Mouse (Mus musculus) midbrain, embryonic 16.5 days (tissue): ENCODE measurements around the gene Sema6d. TPM values are rescaled to one million over a fixed set of nuclear protein-coding genes. Genes with fewer than 3 reads are reported as not detected.

Experiments
- ATAC-seq: fragments of 200-750 bp; cut with Nextera tagmentation; 2 replicates; pipeline ENCODE4 v1.8.0; 2017; ENCODE audit warnings: moderate TSS enrichment
- H3K27ac ChIP-seq: fragments of 300-500 bp; sonication (generic); 2 replicates; pipeline ENCODE4 v1.5.1; 2014; ENCODE audit warnings: mild to moderate bottlenecking, low read length, mixed read lengths
- H3K27me3 ChIP-seq: fragments of 300-500 bp; sonication (generic); 2 replicates; pipeline ENCODE4 v1.6.1; 2014; ENCODE audit warnings: low read depth, low read length, mixed read lengths; ENCODE audit not compliant: control insufficient read depth, insufficient read depth
- H3K36me3 ChIP-seq: fragments of 300-500 bp; sonication (generic); 2 replicates; pipeline ENCODE4 v1.6.1; 2014; ENCODE audit warnings: mild to moderate bottlenecking, low read length, moderate library complexity, mixed read lengths; ENCODE audit not compliant: control insufficient read depth, insufficient read depth
- H3K4me1 ChIP-seq: fragments of 300-500 bp; sonication (generic); 2 replicates; pipeline ENCODE4 v1.6.1; 2014; ENCODE audit warnings: mild to moderate bottlenecking, low read length, mixed read lengths; ENCODE audit not compliant: control insufficient read depth, insufficient read depth
- H3K4me2 ChIP-seq: fragments of 300-500 bp; sonication (generic); 2 replicates; pipeline ENCODE4 v1.6.1; 2014; ENCODE audit warnings: mild to moderate bottlenecking, low read length, mixed read lengths
- H3K4me3 ChIP-seq: fragments of 300-500 bp; sonication (generic); 2 replicates; pipeline ENCODE4 v1.5.1; 2014; ENCODE audit warnings: low read depth, mild to moderate bottlenecking, low read length, moderate library complexity, mixed read lengths
- H3K9ac ChIP-seq: fragments of 300-500 bp; sonication (generic); 2 replicates; pipeline ENCODE4 v1.6.1; 2014; ENCODE audit warnings: low read depth, low read length, mixed read lengths
- H3K9me3 ChIP-seq: fragments of 300-500 bp; sonication (generic); replicated peaks from 2 replicates; pipeline ENCODE4 v1.6.1; 2014; ENCODE audit warnings: mild to moderate bottlenecking, low read length, mixed read lengths; ENCODE audit not compliant: control insufficient read depth, poor library complexity, severe bottlenecking
- WGBS: fragments of 180-500 bp; shearing (Covaris S2); extraction: QIAGEN DNeasy Blood & Tissue Kit; methylation state at CpG from one replicate; pipeline ENCODE4 v1.1.7; 2014; 5-methylcytosine and 5-hydroxymethylcytosine counted together
- polyA plus RNA-seq: library from polyadenylated mRNA; unstranded; fragments of >200 nt; fragmentation: Nextera tagmentation; extraction: Ambion mirVana; gene quantifications from 2 replicates; pipeline ENCODE4 v1.2.1, GENCODE M21; 2015

The Sema6d gene
- polyA plus RNA-seq: 31.8 and 35.0 TPM in 2 replicates

DNA sequence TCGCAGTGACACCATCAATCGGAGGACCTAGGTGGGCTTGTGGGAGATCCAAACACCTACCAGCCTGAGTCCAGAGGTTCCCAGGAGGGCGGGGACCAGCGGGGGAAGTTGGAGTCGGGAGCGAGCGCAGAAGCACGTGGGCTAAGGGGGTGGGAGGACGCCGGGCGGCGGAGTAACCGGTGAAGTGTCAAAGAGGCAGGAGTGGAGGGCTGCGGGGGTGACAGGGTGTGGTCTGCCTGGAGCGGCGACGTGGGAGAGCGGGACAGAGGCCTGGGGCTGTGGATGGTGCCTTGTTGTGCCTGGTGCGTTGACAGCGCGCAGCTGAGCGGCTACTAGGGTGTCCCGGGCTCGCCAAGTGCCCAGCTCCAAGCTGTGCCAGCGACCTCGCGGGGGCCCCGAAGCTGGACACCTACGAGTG lies at the start of gene Sema6d:
TSS of gene Sema6d (plus strand) at position 157 of the 418 bp plus-strand sequence.
- no peaks in the 10 kb centered on the region for H3K27me3 ChIP-seq
- no peaks in the 10 kb centered on the region for H3K36me3 ChIP-seq
- peaks cover 2% of the 10 kb centered on the region; the same call in 1 of the 2 replicates for H3K4me1 ChIP-seq
- H3K4me2 ChIP-seq: peak within 1 kb of the TSS; percentile 79
- H3K9ac ChIP-seq: peak within 1 kb of the TSS; percentile 90
- H3K4me3 ChIP-seq: peak within 1 kb of the TSS; percentile 83
- WGBS: 2% methylated on average over 29 of the region's 29 CpGs
- peak; percentile 81 for ATAC-seq
- peak within 1 kb of the TSS; percentile 81 for H3K27ac ChIP-seq
- H3K9me3 ChIP-seq: no peaks in the 10 kb centered on the region

DNA sequence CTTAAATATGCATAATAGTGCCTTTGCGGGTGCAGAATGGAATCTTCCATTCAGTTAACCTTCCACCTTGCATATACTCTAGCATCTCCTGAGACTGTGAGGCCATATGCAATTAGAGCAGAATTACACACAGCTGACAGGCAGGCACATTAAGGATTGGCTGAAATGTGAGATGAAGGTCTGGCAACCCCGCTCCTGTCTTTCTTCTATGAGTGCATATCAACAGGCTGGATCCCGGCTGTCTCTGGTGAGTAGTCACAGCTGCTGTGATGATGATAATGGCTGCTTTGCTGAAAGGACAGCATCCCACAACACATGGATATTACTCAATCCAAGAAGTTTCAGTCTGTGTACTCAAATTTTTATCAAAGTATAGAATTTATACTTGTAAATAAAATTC lies 29.9 kb upstream of the Sema6d start:
- Histone ChIP-seq H3K4me2 (no peak overlapping the region), H3K27ac (no peak overlapping the region), H3K9ac (no peak overlapping the region), H3K27me3 (no peaks in the 10 kb centered on the region), H3K36me3 (no peaks in the 10 kb centered on the region), H3K9me3 (no peaks in the 10 kb centered on the region), H3K4me3 (no peak overlapping the region), H3K4me1 (no peaks in the 10 kb centered on the region)
- WGBS: 92% methylated on average over 3 of the region's 3 CpGs
- no peak for ATAC-seq

GRCm38 (mm10) chr2:124068380-124068779 lies 21.4 kb upstream of the Sema6d start:
- no peak overlapping the region for H3K27ac ChIP-seq
- no peaks in the 10 kb centered on the region for H3K9me3 ChIP-seq
- no peak overlapping the region for H3K4me3 ChIP-seq
- 91% methylated on average over 4 of the region's 4 CpGs for whole genome bisulfite sequencing
- H3K9ac ChIP-seq: no peak overlapping the region
- no peaks in the 10 kb centered on the region for H3K4me1 ChIP-seq
- no peaks in the 10 kb centered on the region for H3K36me3 ChIP-seq
- no peak for ATAC-seq
- H3K4me2 ChIP-seq: no peak overlapping the region
- no peaks in the 10 kb centered on the region for H3K27me3 ChIP-seq

GRCm38 (mm10) chr2:124070664-124071063 lies 19.1 kb upstream of the Sema6d start:
- Histone ChIP-seq H3K4me3 (no peak overlapping the region), H3K9me3 (no peaks in the 10 kb centered on the region), H3K27ac (no peak overlapping the region), H3K4me1 (no peaks in the 10 kb centered on the region), H3K36me3 (no peaks in the 10 kb centered on the region), H3K27me3 (no peaks in the 10 kb centered on the region), H3K9ac (no peak overlapping the region), H3K4me2 (no peak overlapping the region)
- 75% methylated on average over 2 of the region's 2 CpGs for WGBS
- no peak for ATAC-seq

DNA sequence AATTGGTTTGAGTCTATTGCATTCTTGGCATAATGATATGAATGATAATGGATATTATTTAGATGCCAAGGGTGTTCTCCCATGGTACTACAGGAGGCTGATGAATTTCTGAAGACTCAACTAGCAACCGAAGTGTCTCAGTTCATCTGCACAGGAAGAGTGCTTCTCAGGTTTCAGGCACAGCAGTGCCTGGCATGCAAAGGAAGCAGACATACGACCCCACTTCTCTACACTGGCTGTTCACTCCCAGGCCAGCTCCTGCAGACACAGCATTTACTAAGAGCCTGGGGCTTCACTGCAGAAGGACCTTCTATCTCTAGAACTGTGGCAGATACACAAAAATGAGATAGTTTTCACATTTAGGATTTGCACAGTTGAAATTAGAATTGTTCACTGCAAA lies 18.4 kb upstream of the Sema6d start:
- no peak overlapping the region for H3K4me2 ChIP-seq
- 25% methylated on average over 2 of the region's 2 CpGs for WGBS
- no peaks in the 10 kb centered on the region for H3K27me3 ChIP-seq
- no peaks in the 10 kb centered on the region for H3K4me1 ChIP-seq
- no peaks in the 10 kb centered on the region for H3K9me3 ChIP-seq
- no peak overlapping the region for H3K27ac ChIP-seq
- no peak overlapping the region for H3K9ac ChIP-seq
- ATAC-seq: no peak
- H3K4me3 ChIP-seq: no peak overlapping the region
- no peaks in the 10 kb centered on the region for H3K36me3 ChIP-seq

- peak overlapping the region; percentile 90 for H3K9ac ChIP-seq
- no peaks in the 10 kb centered on the region for H3K36me3 ChIP-seq
- ATAC-seq: peak; percentile 76
- no peaks in the 10 kb centered on the region for H3K27me3 ChIP-seq
- H3K9me3 ChIP-seq: no peaks in the 10 kb centered on the region
- under 1% methylated on average over 49 of the region's 49 CpGs for WGBS
- H3K27ac ChIP-seq: peak overlapping the region; percentile 81
- peak overlapping the region; percentile 79 for H3K4me2 ChIP-seq
- H3K4me1 ChIP-seq: peaks cover 2% of the 10 kb centered on the region; the same call in 1 of the 2 replicates
- peak overlapping the region; percentile 83 for H3K4me3 ChIP-seq
These were observed 717 bp downstream of the Sema6d start for GRCm38 (mm10) chr2:124090231-124091141.

DNA sequence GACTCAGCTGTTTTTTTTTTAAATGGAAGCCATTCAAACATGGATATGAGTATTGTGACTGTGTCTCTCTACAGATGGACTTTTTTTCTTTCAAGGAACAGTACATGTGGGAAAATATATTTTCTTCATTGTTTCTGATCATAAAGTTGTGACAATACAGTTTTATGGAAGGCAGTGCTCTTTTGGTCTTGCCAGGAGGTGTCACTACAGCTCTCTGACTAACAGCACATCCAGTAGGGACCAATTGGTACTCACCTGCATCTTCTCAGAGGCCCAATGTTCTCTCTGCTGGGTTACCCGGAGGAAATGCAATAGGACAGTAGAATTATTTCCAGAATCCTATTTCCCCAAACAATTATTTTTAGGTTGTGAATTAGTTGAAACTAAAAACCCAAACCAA lies 9.9 kb downstream of the Sema6d start:
- Histone ChIP-seq H3K9ac (no peak overlapping the region), H3K27me3 (no peaks in the 10 kb centered on the region), H3K27ac (no peak overlapping the region), H3K4me3 (no peak overlapping the region), H3K4me1 (peaks cover 6% of the 10 kb centered on the region; the same call in 1 of the 2 replicates), H3K36me3 (no peaks in the 10 kb centered on the region), H3K9me3 (no peaks in the 10 kb centered on the region), H3K4me2 (no peak overlapping the region)
- ATAC-seq: no peak
- WGBS: 53% methylated on average over 1 of the region's 1 CpGs

- H3K4me1 ChIP-seq: peaks cover 6% of the 10 kb centered on the region; the same call in 1 of the 2 replicates
- ATAC-seq: peak; percentile 93
- no peak overlapping the region for H3K4me3 ChIP-seq
- no peak overlapping the region for H3K27ac ChIP-seq
- H3K27me3 ChIP-seq: no peaks in the 10 kb centered on the region
- H3K9ac ChIP-seq: no peak overlapping the region
- no peaks in the 10 kb centered on the region for H3K36me3 ChIP-seq
- no peaks in the 10 kb centered on the region for H3K9me3 ChIP-seq
- H3K4me2 ChIP-seq: no peak overlapping the region
- WGBS: 16% methylated on average over 9 of the region's 9 CpGs
These were observed 10.9 kb downstream of the Sema6d start for GRCm38 (mm10) chr2:124100486-124101200.

- H3K27ac ChIP-seq: no peak overlapping the region
- no peaks in the 10 kb centered on the region for H3K9me3 ChIP-seq
- ATAC-seq: no peak
- no peaks in the 10 kb centered on the region for H3K27me3 ChIP-seq
- no peak overlapping the region for H3K4me2 ChIP-seq
- H3K36me3 ChIP-seq: no peaks in the 10 kb centered on the region
- no peak overlapping the region for H3K4me3 ChIP-seq
- peaks cover 6% of the 10 kb centered on the region; the same call in 1 of the 2 replicates for H3K4me1 ChIP-seq
- H3K9ac ChIP-seq: no peak overlapping the region
These were observed 11.4 kb downstream of the Sema6d start for GRCm38 (mm10) chr2:124101201-124101517.
